Mouse (Mus musculus) heart, embryonic 14.5 days (tissue): ENCODE data around the gene Palb2. TPM values are rescaled to one million over a fixed set of nuclear protein-coding genes. Genes with fewer than 3 reads are reported as not detected.

Source experiments
- ATAC-seq: fragments of 200-750 bp; cut with Nextera tagmentation; 2 replicates; pipeline ENCODE4 v1.8.0; 2017; ENCODE audit warnings: low read depth, moderate TSS enrichment; ENCODE audit not compliant: insufficient number of reproducible peaks, insufficient read depth, low FRiP score
- H3K27ac ChIP-seq, 2 experiments: fragments of 200-500 bp in 1 of 2; fragments of 300-500 bp in 1 of 2; sonication (generic) in 1 of 2; replicated peaks in 1 of 2; 2 replicates each; pipeline ENCODE4 v1.5.1; 2012 to 2014; ENCODE audit warnings: low read depth in 2 of 2, low read length in 2 of 2, control low read depth in 1 of 2, mild to moderate bottlenecking in 1 of 2, mixed read lengths in 1 of 2; ENCODE audit not compliant: control insufficient read depth in 1 of 2, insufficient read depth in 1 of 2
- H3K27me3 ChIP-seq: fragments of 300-500 bp; sonication (generic); 2 replicates; pipeline ENCODE4 v1.6.1; 2014; ENCODE audit warnings: mild to moderate bottlenecking, low read length, control low read depth; ENCODE audit not compliant: control insufficient read depth, insufficient read depth
- H3K36me3 ChIP-seq: fragments of 300-500 bp; sonication (generic); 2 replicates; pipeline ENCODE4 v1.6.1; 2014; ENCODE audit warnings: mild to moderate bottlenecking, control low read depth, low read length, mixed read lengths; ENCODE audit not compliant: control insufficient read depth, insufficient read depth
- H3K4me1 ChIP-seq, 2 experiments: fragments of 200-500 bp in 1 of 2; fragments of 300-500 bp in 1 of 2; sonication (generic) in 1 of 2; 2 replicates each; pipeline ENCODE4 v1.6.1; 2012 to 2014; ENCODE audit warnings: low read length in 2 of 2, control low read depth in 1 of 2, mixed read lengths in 1 of 2; ENCODE audit not compliant: control insufficient read depth in 2 of 2, insufficient read depth in 2 of 2
- H3K4me2 ChIP-seq: fragments of 300-500 bp; sonication (generic); 2 replicates; pipeline ENCODE4 v1.6.1; 2014; ENCODE audit warnings: mild to moderate bottlenecking, low read length
- H3K4me3 ChIP-seq, 2 experiments: fragments of 200-500 bp in 1 of 2; fragments of 300-500 bp in 1 of 2; sonication (generic) in 1 of 2; 2 replicates each; pipeline ENCODE4 v1.5.1; 2012 to 2014; ENCODE audit warnings: low read length in 2 of 2, mild to moderate bottlenecking in 2 of 2, control low read depth in 1 of 2, low read depth in 1 of 2, moderate library complexity in 1 of 2; ENCODE audit not compliant: control insufficient read depth in 1 of 2, insufficient read depth in 1 of 2
- H3K9ac ChIP-seq: fragments of 300-500 bp; sonication (generic); 2 replicates; pipeline ENCODE4 v1.6.1; 2014; ENCODE audit warnings: mild to moderate bottlenecking, low read length
- H3K9me3 ChIP-seq: fragments of 300-500 bp; sonication (generic); 2 replicates; pipeline ENCODE4 v1.6.1; 2016; ENCODE audit warnings: low read length, control low read depth; ENCODE audit not compliant: control insufficient read depth
- WGBS: fragments of 180-500 bp; shearing (Covaris S2); extraction: QIAGEN DNeasy Blood & Tissue Kit; methylation state at CpG from one replicate; pipeline ENCODE4 v1.1.7; 2014; 5-methylcytosine and 5-hydroxymethylcytosine counted together
- polyA plus RNA-seq: library from polyadenylated mRNA; unstranded; fragments of >200 nt; fragmentation: Nextera tagmentation; extraction: Ambion mirVana; gene quantifications from 2 replicates; pipeline ENCODE4 v1.2.1, GENCODE M21; 2014

Gene Palb2
- polyA plus RNA-seq, 1 experiment from 2014 or later, result 7.6 TPM

GRCm38 (mm10) chr7:122158915-122159902 lies 26.4 kb upstream of the Palb2 start, which contains the start of gene Plk1:
Gene Plk1 (plus strand): TSS chr7:122159439.
- under 1% methylated on average over 63 of the region's 63 CpGs for whole genome bisulfite sequencing
- Histone ChIP-seq H3K27ac (peak within 1 kb of the TSS; percentile 76 to 85), H3K36me3 (peaks cover 31% of the 10 kb centered on the region), H3K4me1 (peaks cover 14 to 38% of the 10 kb centered on the region in 2 experiments), H3K4me2 (peak within 1 kb of the TSS; percentile 69), H3K9me3 (no peaks in the 10 kb centered on the region), H3K27me3 (no peaks in the 10 kb centered on the region), H3K4me3 (peak within 1 kb of the TSS; percentile 79 to 84), H3K9ac (peak within 1 kb of the TSS; percentile 83)
- ATAC-seq, result peak; percentile 80

- Histone ChIP-seq H3K27me3 (no peaks in the 10 kb centered on the region), H3K4me3 (peak overlapping the region; percentile 79 to 84), H3K4me1 (peaks cover 14 to 38% of the 10 kb centered on the region in 2 experiments), H3K9ac (peak overlapping the region; percentile 83), H3K9me3 (no peaks in the 10 kb centered on the region), H3K36me3 (peaks cover 29% of the 10 kb centered on the region), H3K27ac (peak overlapping the region; percentile 76 to 85), H3K4me2 (peak overlapping the region; percentile 69)
- no peak for ATAC-seq
- WGBS, result 4% methylated on average over 13 of the region's 13 CpGs
Measured at GRCm38 (mm10) chr7:122158488-122158887, 25.7 kb upstream of the Palb2 start.

- H3K9ac ChIP-seq, result no peak overlapping the region
- no peak overlapping the region for H3K4me3 ChIP-seq
- no peak overlapping the region for H3K4me2 ChIP-seq
- H3K9me3 ChIP-seq, result no peaks in the 10 kb centered on the region
- no peak for ATAC-seq
- no peaks in the 10 kb centered on the region for H3K27me3 ChIP-seq
- 75% methylated on average over 4 of the region's 4 CpGs for WGBS
- peaks cover 0 to 3% of the 10 kb centered on the region in 2 experiments; a peak in 2 of 4 replicates for H3K4me1 ChIP-seq
- peaks cover 36% of the 10 kb centered on the region for H3K36me3 ChIP-seq
- H3K27ac ChIP-seq, result no peak overlapping the region
Measured at GRCm38 (mm10) chr7:122152473-122152872, 19.7 kb upstream of the Palb2 start.

- Histone ChIP-seq H3K36me3 (peaks cover 96% of the 10 kb centered on the region), H3K9me3 (no peaks in the 10 kb centered on the region), H3K9ac (no peak overlapping the region), H3K4me1 (no peaks in the 10 kb centered on the region), H3K4me2 (no peak overlapping the region), H3K27me3 (no peaks in the 10 kb centered on the region), H3K27ac (no peak overlapping the region), H3K4me3 (no peak overlapping the region)
- no peak for ATAC-seq
Measured at GRCm38 (mm10) chr7:122140991-122141390, 8.2 kb upstream of the Palb2 start.

- no peak for ATAC-seq
- Histone ChIP-seq H3K9ac (no peak overlapping the region), H3K4me3 (no peak overlapping the region), H3K4me1 (peaks cover 2 to 6% of the 10 kb centered on the region in 2 experiments; a peak in 3 of 4 replicates), H3K36me3 (peaks cover 86% of the 10 kb centered on the region), H3K27me3 (no peaks in the 10 kb centered on the region), H3K9me3 (no peaks in the 10 kb centered on the region), H3K4me2 (no peak overlapping the region), H3K27ac (no peak overlapping the region)
- 88% methylated on average over 5 of the region's 5 CpGs for WGBS
Measured at GRCm38 (mm10) chr7:122138190-122138589, 5.4 kb upstream of the Palb2 start.

GRCm38 (mm10) chr7:122137071-122137470 lies 4.3 kb upstream of the Palb2 start:
- Histone ChIP-seq H3K4me1 (peaks cover 2 to 9% of the 10 kb centered on the region in 2 experiments; a peak in 3 of 4 replicates), H3K4me2 (no peak overlapping the region), H3K27ac (no peak overlapping the region), H3K9ac (no peak overlapping the region), H3K4me3 (no peak overlapping the region), H3K9me3 (no peaks in the 10 kb centered on the region), H3K27me3 (no peaks in the 10 kb centered on the region), H3K36me3 (peaks cover 75% of the 10 kb centered on the region)
- ATAC-seq, result no peak

GRCm38 (mm10) chr7:122135070-122135469 lies 2.3 kb upstream of the Palb2 start:
- no peak overlapping the region for H3K27ac ChIP-seq
- WGBS, result 71% methylated on average over 10 of the region's 10 CpGs
- ATAC-seq, result no peak
- no peaks in the 10 kb centered on the region for H3K27me3 ChIP-seq
- peaks cover 2 to 11% of the 10 kb centered on the region in 2 experiments; a peak in 3 of 4 replicates for H3K4me1 ChIP-seq
- no peak overlapping the region for H3K9ac ChIP-seq
- H3K9me3 ChIP-seq, result no peaks in the 10 kb centered on the region
- H3K36me3 ChIP-seq, result peaks cover 55% of the 10 kb centered on the region
- H3K4me3 ChIP-seq, result no peak overlapping the region
- no peak overlapping the region for H3K4me2 ChIP-seq
